Comparison of ENCODE assay signal across 8 mouse cellular contexts in the genomic region with DNA sequence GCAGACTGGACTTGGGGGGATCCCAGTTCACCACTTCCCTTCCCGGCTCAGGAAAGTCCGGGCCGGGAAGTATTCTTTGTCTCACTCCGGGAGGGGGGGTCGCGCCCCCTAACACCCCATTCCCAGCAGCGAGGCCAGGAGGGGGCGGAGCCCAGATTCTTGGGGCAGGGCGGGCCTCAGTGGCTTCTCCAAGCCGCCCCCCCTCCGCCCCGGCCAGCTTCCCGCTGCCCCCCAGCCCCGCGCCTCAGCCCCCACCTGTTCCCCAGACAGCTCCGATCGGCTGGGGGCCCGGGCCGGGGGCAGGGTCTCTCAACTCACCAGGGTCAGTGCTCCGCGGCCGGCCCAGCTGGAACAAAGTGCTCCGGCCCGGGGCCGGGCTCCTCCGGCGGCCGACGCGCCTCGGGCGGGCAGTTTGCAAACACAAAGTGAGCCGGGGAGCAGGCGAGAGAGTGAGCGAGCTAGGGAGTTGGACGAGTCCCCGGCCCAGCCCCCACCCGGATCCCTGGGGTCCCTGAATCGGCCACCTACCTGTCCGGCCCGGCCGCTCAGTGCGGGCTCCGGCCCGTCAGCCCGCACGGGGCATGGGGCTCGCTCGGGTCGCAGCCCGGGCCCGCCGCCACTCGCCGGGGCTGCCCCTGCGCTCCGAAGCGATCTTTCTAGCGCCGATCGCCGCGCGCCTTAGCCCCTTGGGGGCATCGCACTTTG. TPM values are rescaled to one million over a fixed set of nuclear protein-coding genes. Genes with fewer than 3 reads are reported as not detected.
A peak's percentile ranks its signal among the peaks of the same experiment; 100 is the strongest.
DNase-seq lines count a peak whose midpoint lies in the region; ATAC-seq and TF ChIP-seq lines count a peak whose summit lies in the region.

No protein-coding gene starts in this region.

- no peak for TF ChIP-seq EP300 in liver, postnatal 0 days (IDR thresholded peaks at IDR 0.05; ENCODE audit: low read depth)

- ATAC-seq in cerebellum, adult (ENCODE audit: insufficient number of reproducible peaks, low FRiP score, low TSS enrichment): peak; percentile 26; the same call in 1 of the 2 replicates
- ATAC-seq in intestine, embryonic 15.5 days: peak; percentile 50
- ATAC-seq in liver, postnatal 0 days: peak; percentile 53
- ATAC-seq in neural tube, embryonic 13.5 days (ENCODE audit: low read depth): peak; percentile 34

- no peak for TF ChIP-seq CTCF in liver, postnatal 0 days (IDR thresholded peaks at IDR 0.05; ENCODE audit: low read depth)

- H3K27ac ChIP-seq in intestine, embryonic 15.5 days: peak overlapping the region; percentile 97
- peak overlapping the region; percentile 91 for H3K27ac ChIP-seq in liver, postnatal 0 days (ENCODE audit: low read depth)
- peak overlapping the region; percentile 89 for H3K27ac ChIP-seq in neural tube, embryonic 13.5 days (replicated peaks)

- no peaks in the 10 kb centered on the region for H3K9me3 ChIP-seq in intestine, embryonic 15.5 days
- H3K9me3 ChIP-seq in liver, postnatal 0 days (ENCODE audit: low read length): no peaks in the 10 kb centered on the region
- H3K9me3 ChIP-seq in neural tube, embryonic 13.5 days: no peaks in the 10 kb centered on the region

- H3K4me3 ChIP-seq in intestine, embryonic 15.5 days (replicated peaks): peak overlapping the region; percentile 82
- H3K4me3 ChIP-seq in liver, postnatal 0 days (ENCODE audit: low read depth, low read length): peak overlapping the region; percentile 90
- peak overlapping the region; percentile 79 for H3K4me3 ChIP-seq in neural tube, embryonic 13.5 days

- H3K36me3 ChIP-seq in intestine, embryonic 15.5 days: no peaks in the 10 kb centered on the region
- no peaks in the 10 kb centered on the region for H3K36me3 ChIP-seq in liver, postnatal 0 days (replicated peaks; ENCODE audit: insufficient read depth, low read length)
- H3K36me3 ChIP-seq in neural tube, embryonic 13.5 days: no peaks in the 10 kb centered on the region

- no peak for DNase-seq in cerebellum, adult 8-10 months
- DNase-seq in adrenal gland, postnatal 4 days (ENCODE audit: low spot score in 2 of 2): peak; percentile 17 to 18
- DNase-seq in gastrocnemius, postnatal 10 days: peak; percentile 66
- peak; percentile 52 for DNase-seq in liver, postnatal 0 days
- peak; percentile 68 for DNase-seq in urinary bladder, postnatal 14 days (ENCODE audit: low spot score)

- peak overlapping the region; percentile 90 for H3K4me2 ChIP-seq in intestine, embryonic 15.5 days (replicated peaks)
- H3K4me2 ChIP-seq in liver, postnatal 0 days (ENCODE audit: low read depth, low read length): peak overlapping the region; percentile 97
- peak overlapping the region; percentile 97 for H3K4me2 ChIP-seq in neural tube, embryonic 13.5 days

- under 1% methylated on average over 64 of the region's 65 CpGs for WGBS in intestine, embryonic 15.5 days
- WGBS in liver, postnatal 0 days (ENCODE audit: insufficient replicate concordance): under 1% methylated on average over 38 of the region's 65 CpGs
- WGBS in neural tube, embryonic 13.5 days: under 1% methylated on average over 61 of the region's 65 CpGs

- peaks cover 37% of the 10 kb centered on the region for H3K4me1 ChIP-seq in intestine, embryonic 15.5 days (replicated peaks)
- H3K4me1 ChIP-seq in liver, postnatal 0 days (ENCODE audit: insufficient read depth): peaks cover 16% of the 10 kb centered on the region; the same call in 1 of the 2 replicates
- H3K4me1 ChIP-seq in neural tube, embryonic 13.5 days (replicated peaks): peaks cover 63% of the 10 kb centered on the region

- no peaks in the 10 kb centered on the region for H3K27me3 ChIP-seq in intestine, embryonic 15.5 days (replicated peaks)
- H3K27me3 ChIP-seq in liver, postnatal 0 days (ENCODE audit: insufficient read depth, low read length): peaks cover 16% of the 10 kb centered on the region
- H3K27me3 ChIP-seq in neural tube, embryonic 13.5 days: peaks cover 65% of the 10 kb centered on the region

- peak overlapping the region; percentile 97 for H3K9ac ChIP-seq in intestine, embryonic 15.5 days
- H3K9ac ChIP-seq in liver, postnatal 0 days (replicated peaks): peak overlapping the region; percentile 88
- peak overlapping the region; percentile 82 for H3K9ac ChIP-seq in neural tube, embryonic 13.5 days

RNA-seq across cellular contexts. Expression of gene Foxp4, which starts 0.6 kb away (rescaled TPM):
- total RNA-seq in adrenal gland, postnatal 4 days (2021): 10 to 100 TPM; 37.8 to 41.2 TPM
- 10 to 100 TPM; 10.2 to 16.1 TPM for total RNA-seq in gastrocnemius, postnatal 10 days (2021)
- polyA plus RNA-seq in intestine, embryonic 15.5 days (2015; fragmentation: Nextera tagmentation; extraction: Ambion mirVana): 22.3 and 24.9 TPM in 2 replicates
- polyA plus RNA-seq in liver, postnatal 0 days (2015; fragmentation: Nextera tagmentation; extraction: Ambion mirVana): 5.9 and 6.2 TPM in 2 replicates
- polyA plus RNA-seq in neural tube, embryonic 13.5 days (2015; fragmentation: Nextera tagmentation; extraction: Ambion mirVana): 17.2 and 18.5 TPM in 2 replicates
